Mouse (Mus musculus) small intestine, adult 2 months (tissue): ENCODE results near the gene Lgr4. TPM values are rescaled to one million over a fixed set of nuclear protein-coding genes. Genes with fewer than 3 reads are reported as not detected.

Experiments
- H3K27ac ChIP-seq: fragments of 200-500 bp; 2 replicates; pipeline ENCODE4 v1.5.1; 2012; ENCODE audit warnings: low read depth, low read length, control low read depth, inconsistent platforms; ENCODE audit not compliant: insufficient read depth
- H3K27me3 ChIP-seq: fragments of 200-500 bp; 2 replicates; pipeline ENCODE4 v1.6.1; 2012; ENCODE audit warnings: mild to moderate bottlenecking, moderate library complexity, low read length, inconsistent platforms; ENCODE audit not compliant: control insufficient read depth, insufficient read depth
- H3K36me3 ChIP-seq: fragments of 200-500 bp; 2 replicates; pipeline ENCODE4 v1.6.1; 2012; ENCODE audit warnings: mild to moderate bottlenecking, low read length, control low read depth, inconsistent platforms; ENCODE audit not compliant: control insufficient read depth, insufficient read depth
- H3K4me1 ChIP-seq: fragments of 200-500 bp; 2 replicates; pipeline ENCODE4 v1.6.1; 2012; ENCODE audit warnings: low read length, inconsistent platforms, mixed read lengths; ENCODE audit not compliant: control insufficient read depth, insufficient read depth, insufficient read length
- H3K4me3 ChIP-seq: fragments of 200-500 bp; 2 replicates; pipeline ENCODE4 v1.5.1; 2012; ENCODE audit warnings: low read depth, mild to moderate bottlenecking, control low read depth, inconsistent platforms, low read length, moderate library complexity
- CTCF ChIP-seq: fragments of 200-500 bp; IDR thresholded peaks from 2 replicates; pipeline ENCODE4 v1.5.1; 2012; ENCODE audit warnings: low read depth, mild to moderate bottlenecking, control low read depth, inconsistent platforms, low read length, moderate library complexity, mixed read lengths; ENCODE audit not compliant: insufficient replicate concordance, insufficient read length; ENCODE audit errors: extremely low read depth
- POLR2A ChIP-seq: fragments of 200-500 bp; IDR thresholded peaks from 2 replicates; pipeline ENCODE4 v1.6.1; 2012; ENCODE audit warnings: low read depth, mild to moderate bottlenecking, control low read depth, inconsistent platforms, low read length, moderate library complexity
- WGBS: fragments of 180-500 bp; shearing (Covaris S2); methylation state at CpG from one replicate; pipeline ENCODE4 v1.1.7; 2018; 5-methylcytosine and 5-hydroxymethylcytosine counted together
- polyA plus RNA-seq: library from polyadenylated mRNA; depleted of rRNA; stranded (reverse); fragments of >200 nt; gene quantifications from 2 replicates; pipeline ENCODE4 v1.2.3, GENCODE M21; 2012

Gene Lgr4
- polyA plus RNA-seq, 1 experiment = 51.4 TPM

- no peak overlapping the region for H3K4me3 ChIP-seq
- peaks cover 19% of the 10 kb centered on the region for H3K4me1 ChIP-seq
- TF ChIP-seq CTCF (no peak), POLR2A (no peak)
- no peak overlapping the region for H3K27ac ChIP-seq
- H3K27me3 ChIP-seq = no peaks in the 10 kb centered on the region
- WGBS = 73% methylated on average over 9 of the region's 9 CpGs
- H3K36me3 ChIP-seq = no peaks in the 10 kb centered on the region
Measured at GRCm38 (mm10) chr2:109985560-109985959, 68.1 kb downstream of the Lgr4 start.

GRCm38 (mm10) chr2:109986036-109986785, 68.8 kb downstream of the Lgr4 start:
- Histone ChIP-seq H3K27me3 (no peaks in the 10 kb centered on the region), H3K4me1 (peaks cover 17% of the 10 kb centered on the region), H3K36me3 (no peaks in the 10 kb centered on the region), H3K27ac (no peak overlapping the region), H3K4me3 (no peak overlapping the region)
- TF ChIP-seq POLR2A = no peak
- no peak for TF ChIP-seq CTCF
- 72% methylated on average over 11 of the region's 11 CpGs for WGBS

- H3K4me3 ChIP-seq = no peak overlapping the region
- TF ChIP-seq POLR2A = no peak
- TF ChIP-seq CTCF = no peak
- H3K4me1 ChIP-seq = peaks cover 12% of the 10 kb centered on the region
- no peaks in the 10 kb centered on the region for H3K27me3 ChIP-seq
- 71% methylated on average over 5 of the region's 5 CpGs for WGBS
- no peaks in the 10 kb centered on the region for H3K36me3 ChIP-seq
- H3K27ac ChIP-seq = no peak overlapping the region
Measured at GRCm38 (mm10) chr2:109987946-109988345, 70.5 kb downstream of the Lgr4 start.

- H3K4me3 ChIP-seq = no peak overlapping the region
- TF ChIP-seq CTCF = no peak
- TF ChIP-seq POLR2A = no peak
- H3K36me3 ChIP-seq = no peaks in the 10 kb centered on the region
- H3K27me3 ChIP-seq = no peaks in the 10 kb centered on the region
- H3K4me1 ChIP-seq = peaks cover 12% of the 10 kb centered on the region
- WGBS = 37% methylated on average over 3 of the region's 3 CpGs
- no peak overlapping the region for H3K27ac ChIP-seq
Measured at GRCm38 (mm10) chr2:109989196-109989595, 71.7 kb downstream of the Lgr4 start.

GRCm38 (mm10) chr2:109989679-109990473, 72.4 kb downstream of the Lgr4 start:
- WGBS = 70% methylated on average over 8 of the region's 8 CpGs
- TF ChIP-seq POLR2A (no peak), CTCF (no peak)
- Histone ChIP-seq H3K36me3 (no peaks in the 10 kb centered on the region), H3K27me3 (no peaks in the 10 kb centered on the region), H3K4me3 (no peak overlapping the region), H3K27ac (no peak overlapping the region), H3K4me1 (peaks cover 12% of the 10 kb centered on the region)

- Histone ChIP-seq H3K4me3 (no peak overlapping the region), H3K4me1 (peaks cover 10% of the 10 kb centered on the region; the same call in 1 of the 2 replicates), H3K27ac (no peak overlapping the region), H3K27me3 (no peaks in the 10 kb centered on the region), H3K36me3 (no peaks in the 10 kb centered on the region)
- 27% methylated on average over 1 of the region's 1 CpGs for WGBS
- no peak for TF ChIP-seq POLR2A
- no peak for TF ChIP-seq CTCF
Measured at GRCm38 (mm10) chr2:109991754-109992153, 74.3 kb downstream of the Lgr4 start.
